Mouse (Mus musculus) heart, postnatal 0 days (tissue): ENCODE data around the gene Aftph.

Experiments used
- CTCF ChIP-seq: IDR thresholded peaks from 2 replicates; pipeline ENCODE4 v1.5.1; 2016; ENCODE audit warnings: antibody characterized with exemption, control low read depth, low read depth
- EP300 ChIP-seq: IDR thresholded peaks from 2 replicates; pipeline ENCODE4 v1.6.1; 2016; ENCODE audit warnings: antibody characterized with exemption, low read depth

DNA sequence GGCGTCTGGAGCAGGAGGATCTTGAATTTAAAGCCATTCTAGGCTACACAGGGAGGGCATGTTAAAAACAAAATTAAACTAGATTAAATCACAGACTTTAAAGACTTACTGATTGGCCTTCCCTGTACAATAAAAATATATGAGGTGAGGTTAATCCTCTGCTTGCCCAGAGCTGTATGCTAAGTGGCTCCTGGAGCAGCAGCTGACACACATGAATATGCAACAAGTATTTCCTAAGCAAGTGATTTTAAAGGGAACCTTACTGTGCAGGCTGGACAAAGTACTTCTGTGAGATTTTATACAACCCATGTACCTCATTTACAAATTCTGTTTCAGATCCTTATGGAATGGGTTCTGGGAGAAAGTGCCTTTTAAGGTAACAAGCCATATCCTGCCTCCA lies 47.6 kb upstream of the Aftph start:
- no peak for TF ChIP-seq CTCF
- no peak for TF ChIP-seq EP300
